Mouse (Mus musculus) frontal cortex, postnatal 36 days (tissue): ENCODE data around the gene Tom1l2.
A peak's percentile ranks its signal among the peaks of the same experiment; 100 is the strongest.

ENCODE experiments used
- DNase-seq, 2 experiments: peaks; one replicate each; pipeline ENCODE4 v3.0.0; 2022; ENCODE audit warnings: low spot score in 2 of 2

Gene Tom1l2

DNA sequence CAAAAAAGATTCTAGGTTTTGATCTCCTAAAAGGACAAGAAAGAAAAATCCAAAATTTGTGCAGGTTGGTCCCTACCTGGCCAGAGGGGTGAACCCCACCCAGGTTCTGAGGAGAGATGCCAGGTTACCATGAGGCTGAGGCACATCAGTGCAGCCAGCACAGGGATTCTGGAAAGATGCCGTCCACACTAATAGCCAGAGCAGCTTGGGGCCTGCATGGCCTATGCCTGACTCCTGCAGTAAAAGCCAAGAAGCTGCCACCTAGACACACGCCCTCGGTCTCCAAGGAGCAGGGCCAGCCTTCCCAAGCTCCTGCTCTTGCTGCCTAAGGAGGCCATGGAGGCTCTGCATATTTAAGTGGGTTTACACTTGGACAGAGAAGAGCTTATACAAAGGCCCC is 121.4 kb downstream of the Tom1l2 start:
- DNase-seq, result no peak

GRCm38 (mm10) chr11:60230512-60230911 is 122.2 kb downstream of the Tom1l2 start:
- DNase-seq, result no peak

DNA sequence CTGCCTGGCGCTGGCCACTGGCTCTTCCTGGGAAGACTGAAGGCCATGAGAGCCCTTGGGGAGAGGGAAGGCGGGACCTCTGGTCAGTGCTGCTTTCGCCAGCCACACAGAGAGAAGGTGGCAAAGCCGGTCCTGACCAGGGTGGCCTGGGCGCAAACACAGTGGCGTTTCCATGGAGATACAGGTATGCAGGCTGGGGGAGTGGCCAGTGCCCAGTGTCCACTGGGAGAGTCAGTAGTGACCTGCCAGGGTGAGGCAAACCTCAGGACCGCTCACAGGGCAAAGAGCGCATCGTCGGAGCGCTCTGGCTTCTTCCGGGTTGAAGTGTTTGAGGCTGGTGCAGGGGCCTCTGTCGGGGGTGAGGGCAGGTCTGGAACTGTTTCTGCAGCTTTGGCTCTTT is 122.9 kb downstream of the Tom1l2 start:
- DNase-seq, result no peak

DNA sequence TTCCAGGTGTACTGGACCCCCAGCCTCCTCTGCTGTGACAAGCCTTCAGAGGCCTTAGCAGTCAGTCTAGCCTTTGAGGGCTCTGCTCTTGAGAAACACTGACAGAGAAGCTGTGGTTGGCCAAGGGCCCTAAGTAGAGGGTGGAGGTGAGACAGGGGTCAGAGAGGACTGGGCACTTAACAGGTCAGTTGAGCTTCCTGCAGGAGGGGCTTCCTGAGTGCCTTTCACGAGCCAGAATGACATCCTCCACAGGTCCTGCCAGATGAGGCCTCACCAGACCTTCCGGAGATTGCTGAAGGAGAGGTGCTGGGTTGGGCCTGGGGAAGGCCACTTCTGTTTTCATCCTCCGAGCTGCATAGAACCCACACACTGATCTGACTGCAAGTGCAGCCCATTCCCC is 124.2 kb downstream of the Tom1l2 start:
- no peak for DNase-seq

DNA sequence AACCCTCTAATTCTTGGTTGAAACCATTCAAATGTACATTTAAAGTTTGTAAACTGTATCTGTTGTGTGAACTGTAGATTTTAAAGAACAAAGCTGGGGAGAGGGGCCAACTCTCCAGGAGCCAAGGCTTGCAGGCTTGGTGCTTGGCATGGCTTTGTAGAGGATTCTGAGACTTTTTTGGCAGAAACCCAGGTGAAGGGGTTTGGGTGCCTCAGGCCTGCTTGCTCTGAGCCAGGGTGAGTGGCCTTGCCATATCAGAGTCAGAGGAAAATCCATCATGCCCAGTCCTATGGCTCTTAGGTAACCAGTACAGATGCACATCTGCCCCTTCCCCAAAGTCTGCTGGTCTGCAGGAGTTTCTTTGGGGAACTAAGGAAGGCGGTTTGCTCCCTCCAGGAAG is 126.8 kb downstream of the Tom1l2 start:
- no peak for DNase-seq

DNA sequence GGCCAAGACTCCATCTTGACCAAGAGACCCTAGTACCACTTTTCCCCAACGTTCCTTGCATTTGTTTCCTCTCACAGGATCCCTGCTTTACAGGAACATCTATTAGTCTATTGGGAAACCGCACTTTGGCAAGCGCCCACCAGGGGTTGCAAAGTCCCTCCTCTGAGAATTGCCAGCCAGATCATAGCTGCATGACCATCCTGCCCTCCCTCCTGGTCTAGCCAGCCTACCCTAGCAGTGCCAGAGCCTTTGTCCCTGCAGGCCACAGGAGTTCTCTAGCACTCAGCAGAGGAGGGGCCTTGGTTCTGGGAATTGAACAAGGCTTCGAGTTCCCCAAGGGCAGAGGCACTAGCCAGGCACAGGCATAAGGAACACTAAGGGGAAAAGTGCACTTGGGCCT is 128.0 kb downstream of the Tom1l2 start:
- DNase-seq, result no peak

DNA sequence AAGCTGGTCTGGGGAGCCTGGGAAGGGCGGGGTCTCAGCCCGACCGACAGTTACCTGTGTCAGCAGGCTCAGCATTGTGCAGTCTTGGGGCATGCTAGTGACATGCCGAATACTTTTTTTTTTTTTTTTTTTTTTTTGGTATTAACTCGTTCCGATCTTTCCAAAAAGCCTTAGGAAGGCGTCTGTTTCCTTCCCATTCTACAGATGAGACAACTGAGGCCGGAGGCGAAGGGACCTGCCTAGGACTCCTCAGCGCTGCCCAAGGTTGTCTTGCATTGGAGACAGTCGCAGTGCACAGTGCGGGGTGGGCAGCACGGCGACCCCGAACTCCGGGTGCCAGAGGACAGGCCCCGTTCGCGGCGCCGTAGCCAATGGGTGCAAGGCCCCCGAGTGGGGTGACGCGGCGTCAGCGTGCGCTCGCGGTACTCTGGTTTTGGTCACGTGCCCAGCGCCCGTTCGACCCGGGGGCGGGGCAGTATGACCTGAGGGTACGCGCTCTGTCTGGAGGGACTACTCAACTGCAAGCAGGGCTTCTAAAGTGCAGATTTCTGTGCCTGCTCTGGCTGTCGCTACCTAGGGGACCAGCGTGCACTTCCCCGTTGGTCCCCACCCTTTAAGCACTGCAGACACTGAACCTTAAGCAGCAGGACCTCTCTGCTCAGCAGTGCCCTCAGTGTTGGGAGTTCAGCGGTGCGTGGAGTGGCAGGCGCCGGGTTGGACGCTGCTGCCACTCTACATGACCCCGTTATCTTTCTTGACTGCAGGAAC is 130.1 kb downstream of the Tom1l2 start, which contains the start of gene Srebf1:
Gene Srebf1, minus strand, starts transcription at position 113 of the 768 bp plus-strand sequence.
- peak in 1 of 2 experiments; percentile 77 for DNase-seq

DNA sequence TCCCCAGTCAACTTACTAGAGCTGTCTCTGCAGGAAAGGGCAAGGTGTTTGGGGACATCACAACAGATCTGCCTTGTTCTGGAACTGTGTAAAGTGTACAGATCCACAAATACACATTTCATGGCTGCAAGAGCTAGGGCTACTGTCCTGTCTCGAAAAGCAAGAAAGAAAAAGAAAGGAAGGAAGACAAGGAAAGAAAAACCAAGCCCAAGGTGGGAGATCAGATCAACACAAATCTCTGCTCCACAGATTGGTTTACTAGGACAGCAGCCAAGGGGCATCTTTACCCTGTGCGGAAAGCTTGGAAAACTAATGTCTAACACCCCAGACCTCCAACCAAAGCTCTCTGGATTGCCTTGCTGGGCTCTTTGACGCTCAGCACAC is 130.6 kb downstream of the Tom1l2 start:
- DNase-seq, result no peak

DNA sequence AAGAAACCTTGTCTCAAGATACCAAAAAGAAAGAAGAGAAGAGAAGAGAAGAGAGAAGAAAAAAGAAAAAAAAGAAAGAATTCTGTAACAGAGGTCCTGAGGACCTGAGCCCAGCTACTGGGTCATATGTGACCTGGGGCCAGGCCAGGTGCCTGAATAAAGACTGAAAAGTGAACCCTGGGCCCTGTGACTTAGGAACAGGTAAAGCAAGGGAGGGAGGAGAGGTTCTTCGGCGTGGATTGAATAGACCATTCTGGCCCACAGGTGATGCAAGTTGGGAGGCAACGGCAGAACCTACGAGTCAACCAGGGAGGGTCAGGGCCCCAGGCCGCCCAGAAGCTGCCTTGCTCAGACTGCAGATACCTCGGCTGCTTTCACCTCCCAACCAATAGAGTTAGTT is 131.3 kb downstream of the Tom1l2 start:
- DNase-seq, result no peak

- DNase-seq, result peak; percentile 89 to 90
These were observed 132.4 kb downstream of the Tom1l2 start for GRCm38 (mm10) chr11:60220291-60220804.

DNA sequence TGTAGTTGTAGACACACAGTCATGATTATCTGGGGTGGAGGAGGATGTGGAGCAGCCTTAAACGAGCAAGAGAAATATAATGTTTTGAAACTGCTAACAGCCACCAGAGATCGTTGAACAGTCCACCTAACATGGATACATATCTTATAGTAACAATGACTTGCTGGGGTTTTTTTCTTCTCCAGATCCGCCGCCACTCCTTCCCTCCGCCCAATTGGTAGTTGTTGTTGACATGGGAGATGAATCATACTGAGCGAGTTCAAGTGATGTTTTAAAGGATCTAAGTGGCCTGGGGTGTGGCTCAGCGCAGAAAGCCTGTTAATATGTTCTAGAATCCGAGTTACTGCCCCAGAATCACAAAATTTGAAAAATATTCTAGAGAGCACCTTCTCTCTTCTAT is 133.1 kb downstream of the Tom1l2 start:
- no peak for DNase-seq

DNA sequence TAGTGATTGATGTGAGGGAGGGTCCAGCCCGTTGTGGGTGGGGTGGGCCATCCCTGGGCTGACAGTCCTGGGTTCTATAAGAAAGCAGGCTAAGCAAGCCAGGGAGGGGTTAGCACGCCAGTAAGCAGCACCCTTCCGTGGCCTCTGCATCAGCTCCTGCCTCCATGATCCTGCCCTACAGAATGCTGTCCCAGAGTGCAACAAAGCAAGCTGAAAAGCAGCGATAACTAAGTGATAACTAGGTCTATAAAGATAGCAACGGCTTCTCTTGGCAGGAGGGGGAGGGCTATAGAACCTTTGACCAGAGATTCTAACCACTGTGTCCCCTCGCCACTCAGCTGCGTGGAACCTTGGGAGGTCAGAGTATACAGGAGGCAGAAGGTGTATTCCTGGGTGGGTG is 135.2 kb downstream of the Tom1l2 start:
- no peak for DNase-seq

DNA sequence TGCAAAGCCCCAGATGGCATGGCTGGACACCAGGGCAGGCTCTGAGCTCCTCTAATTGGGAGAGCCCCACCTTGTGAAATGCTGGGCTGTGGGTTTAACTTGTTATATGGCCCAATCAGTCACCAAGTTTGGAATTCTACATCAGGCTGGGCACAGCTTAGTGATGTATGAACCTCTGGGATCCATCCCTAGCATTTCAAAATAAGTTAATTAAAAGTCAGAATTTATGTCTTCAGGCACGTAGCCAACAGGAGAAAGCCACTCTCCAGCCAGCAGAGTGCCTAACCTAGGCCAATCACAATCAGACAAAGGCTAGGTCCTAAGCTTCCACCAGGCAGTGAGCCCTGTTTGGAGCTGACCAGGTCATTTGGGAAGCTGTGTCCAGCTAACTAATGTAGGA is 136.0 kb downstream of the Tom1l2 start:
- no peak for DNase-seq

GRCm38 (mm10) chr11:60213266-60213665 is 139.4 kb downstream of the Tom1l2 start:
- DNase-seq, result no peak

DNA sequence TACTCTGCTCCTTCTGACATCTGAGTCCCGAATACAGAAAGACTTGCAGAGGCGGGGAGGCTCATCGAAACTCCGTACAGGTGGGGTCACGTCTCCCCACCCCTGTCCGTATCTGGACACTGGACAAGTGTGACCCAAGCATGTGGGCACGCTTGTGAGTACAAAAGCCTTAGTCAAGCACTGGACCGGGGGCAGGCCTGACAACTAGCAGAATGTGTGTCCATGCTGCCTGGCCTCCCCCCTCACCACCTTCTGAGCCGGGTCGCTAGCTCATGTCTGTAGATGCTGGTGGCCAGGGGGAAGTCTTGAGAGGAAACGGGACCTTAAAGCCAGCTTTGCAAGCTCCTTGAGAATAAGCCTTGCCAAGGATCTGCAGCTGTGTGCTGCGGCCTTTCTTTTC is 140.9 kb downstream of the Tom1l2 start:
- DNase-seq, result no peak

GRCm38 (mm10) chr11:60211152-60211551 is 141.6 kb downstream of the Tom1l2 start:
- no peak for DNase-seq

DNA sequence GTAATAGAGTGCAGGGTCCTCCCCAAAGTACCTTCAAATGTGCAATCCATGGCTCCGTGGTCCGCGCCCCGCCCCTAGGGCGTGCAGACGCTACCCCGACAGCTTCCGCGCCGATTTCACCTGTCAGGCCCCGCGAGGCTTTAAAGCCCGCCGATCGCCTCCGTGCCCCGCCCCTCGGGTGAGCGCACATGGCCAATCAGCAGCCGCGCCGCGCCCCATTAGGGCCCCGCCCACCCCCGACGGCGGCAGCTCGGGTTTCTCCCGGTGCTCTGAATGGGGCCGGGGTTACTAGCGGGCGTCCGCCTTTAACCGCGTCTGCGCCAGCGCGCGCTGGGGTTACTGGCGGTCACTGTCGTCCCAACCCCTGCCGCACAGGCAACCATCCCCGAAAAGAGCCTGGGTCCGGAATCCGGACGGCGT is 142.4 kb downstream of the Tom1l2 start:
- peak; percentile 75 to 86 for DNase-seq

DNA sequence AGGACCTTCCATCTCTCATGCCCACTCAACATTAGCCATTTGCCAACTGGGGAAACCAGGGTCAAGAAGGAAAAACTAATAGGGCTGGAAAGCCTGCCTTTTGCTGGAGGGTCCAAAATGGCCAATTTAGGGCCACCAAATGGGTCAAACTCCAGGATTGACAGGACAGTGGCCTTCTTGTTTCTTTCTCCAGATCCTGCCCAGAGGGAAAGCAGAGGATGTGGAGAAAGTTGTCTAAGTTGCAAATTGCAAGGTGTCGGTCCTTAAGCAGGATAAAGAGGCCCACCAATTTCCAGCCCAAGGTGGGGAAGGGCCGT is 142.8 kb downstream of the Tom1l2 start:
- no peak for DNase-seq

DNA sequence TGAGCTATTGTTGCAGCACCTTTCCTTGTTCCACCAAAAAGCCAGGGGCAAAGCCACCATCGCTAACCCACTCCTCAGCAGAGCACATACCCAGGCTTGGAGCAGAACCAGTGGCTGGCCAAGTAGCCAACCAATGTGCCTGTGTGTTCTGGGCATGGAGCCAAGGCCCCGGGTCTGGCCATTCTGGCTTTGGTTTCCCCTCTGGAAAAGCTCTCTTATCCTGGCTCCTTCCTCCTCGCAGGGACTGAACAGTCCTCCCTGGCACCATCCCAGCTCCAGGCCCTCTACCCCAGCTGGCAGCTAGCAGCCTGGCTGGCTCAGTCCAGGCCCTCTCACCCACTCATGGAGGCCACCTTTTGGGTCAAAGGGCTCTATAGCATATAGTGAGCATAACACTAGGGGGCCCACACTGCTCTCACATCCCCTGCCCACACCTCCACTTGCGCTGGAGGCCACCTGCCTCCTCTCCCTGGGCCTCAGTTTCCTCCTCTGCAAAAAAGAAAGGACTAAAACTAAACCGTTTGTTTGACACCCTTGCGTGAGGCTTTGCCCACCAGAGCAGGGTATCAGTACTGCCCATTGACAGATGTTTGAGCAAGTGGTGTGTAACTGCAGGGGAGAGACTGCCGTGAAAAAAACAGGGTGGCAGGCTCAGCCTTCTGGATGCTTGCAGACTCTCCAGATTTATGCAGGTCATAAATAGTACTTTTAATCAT is 143.3 kb downstream of the Tom1l2 start:
- peak; percentile 76 to 83 for DNase-seq

GRCm38 (mm10) chr11:60208712-60209111 is 144.0 kb downstream of the Tom1l2 start:
- no peak for DNase-seq

DNA sequence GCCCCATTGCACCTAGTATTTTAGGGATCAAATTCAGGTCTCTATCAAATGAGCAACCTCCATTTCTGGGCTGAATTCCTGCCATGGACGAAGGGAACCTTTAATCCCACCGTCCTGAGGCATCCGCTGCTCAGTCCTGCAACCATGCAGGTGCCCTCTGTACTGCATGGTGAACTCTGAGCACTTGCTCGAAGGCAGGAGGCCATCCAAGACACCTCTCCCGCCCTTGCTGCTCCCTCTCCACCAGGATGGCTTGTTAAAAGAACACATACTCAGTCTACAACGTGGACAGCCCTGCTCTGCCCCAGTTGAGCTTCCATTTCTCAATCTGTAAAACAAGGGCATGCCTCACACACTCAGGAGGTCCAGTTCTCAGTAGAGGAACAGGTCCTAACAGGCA is 144.5 kb downstream of the Tom1l2 start:
- no peak for DNase-seq

GRCm38 (mm10) chr11:60206207-60206606 is 146.5 kb downstream of the Tom1l2 start:
- no peak for DNase-seq

DNA sequence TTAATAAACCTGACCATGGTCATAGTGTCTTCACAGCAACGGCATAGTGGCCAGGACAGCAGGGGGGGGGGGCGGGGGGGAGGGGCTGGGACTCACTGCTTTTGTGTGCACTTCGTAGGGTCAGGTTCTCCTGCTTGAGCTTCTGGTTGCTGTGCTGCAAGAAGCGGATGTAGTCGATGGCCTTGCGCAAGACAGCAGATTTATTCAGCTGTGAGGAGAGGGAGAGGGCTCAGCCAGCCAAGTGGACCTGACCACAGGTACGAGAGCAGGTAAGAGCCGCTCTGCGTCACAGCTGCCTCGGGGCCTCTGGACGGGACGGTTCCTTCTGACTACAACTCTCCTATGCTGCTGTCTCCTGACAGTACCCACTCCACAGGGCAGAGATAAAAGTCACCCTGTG is 147.7 kb downstream of the Tom1l2 start:
- no peak for DNase-seq
